Mouse (Mus musculus): Measurements from ENCODE around the gene Bpifb9b.
"Not testable (repeated sequence)": the region's sequence is repeated elsewhere in the genome, so short reads cannot be mapped to it uniquely, and the experiment has no call there.

Gene Bpifb9b

GRCm38 (mm10) chr2:154306927-154307326, at the start of gene Bpifb9b:
TSS of gene Bpifb9b (plus strand) at chr2:154307227.
- DNase-seq, result not testable (repeated sequence)

GRCm38 (mm10) chr2:154257554-154257953, 49.5 kb upstream of the Bpifb9b start, which contains the start of gene Bpifb9a:
TSS of gene Bpifb9a (plus strand) at chr2:154257854.
- DNase-seq, result not testable (repeated sequence)

DNA sequence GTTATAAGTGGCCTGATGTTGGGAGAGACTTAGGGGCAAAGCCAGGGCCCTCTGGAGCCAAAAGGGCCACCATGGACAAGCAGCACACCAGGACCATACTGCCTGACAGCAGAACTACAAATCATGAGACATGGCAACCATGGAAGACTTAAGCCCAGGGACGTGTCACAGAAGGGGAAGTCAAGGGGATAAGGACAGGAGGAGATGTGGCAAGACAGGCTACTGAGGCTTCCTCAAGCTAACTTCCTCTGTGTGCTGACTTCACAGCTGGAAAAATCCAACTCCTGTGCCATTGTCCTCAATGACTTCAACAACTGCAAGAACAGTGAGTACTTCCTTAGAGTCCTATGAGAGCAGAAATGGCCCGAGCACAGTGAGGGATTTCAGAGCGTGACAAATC, 42.6 kb upstream of the Bpifb9b start:
- not testable (repeated sequence) for DNase-seq

GRCm38 (mm10) chr2:154291866-154292265, 15.2 kb upstream of the Bpifb9b start:
- DNase-seq, result not testable (repeated sequence)

- no peak for DNase-seq
These were observed 14.2 kb upstream of the Bpifb9b start for GRCm38 (mm10) chr2:154292833-154293232.

DNA sequence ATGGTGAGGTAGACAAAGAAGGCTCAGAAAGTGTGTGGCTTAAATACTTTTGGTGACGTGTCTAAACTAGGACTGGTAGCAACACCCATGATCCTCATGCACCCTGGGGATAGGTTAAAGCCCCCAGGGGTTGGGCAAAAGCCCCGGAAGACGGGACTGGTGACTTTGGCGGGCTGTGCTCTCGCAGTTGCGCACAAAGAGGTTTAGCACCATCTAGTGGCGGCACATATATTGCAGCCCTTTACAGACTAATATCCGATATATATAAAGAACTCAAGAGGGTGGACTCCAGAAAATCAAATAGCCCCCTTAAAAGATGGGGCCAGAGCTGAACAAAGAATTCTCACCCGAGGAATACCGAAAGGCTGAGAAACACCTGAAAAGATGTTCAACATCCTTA, 12.3 kb upstream of the Bpifb9b start:
- peak; percentile 7 for DNase-seq

DNA sequence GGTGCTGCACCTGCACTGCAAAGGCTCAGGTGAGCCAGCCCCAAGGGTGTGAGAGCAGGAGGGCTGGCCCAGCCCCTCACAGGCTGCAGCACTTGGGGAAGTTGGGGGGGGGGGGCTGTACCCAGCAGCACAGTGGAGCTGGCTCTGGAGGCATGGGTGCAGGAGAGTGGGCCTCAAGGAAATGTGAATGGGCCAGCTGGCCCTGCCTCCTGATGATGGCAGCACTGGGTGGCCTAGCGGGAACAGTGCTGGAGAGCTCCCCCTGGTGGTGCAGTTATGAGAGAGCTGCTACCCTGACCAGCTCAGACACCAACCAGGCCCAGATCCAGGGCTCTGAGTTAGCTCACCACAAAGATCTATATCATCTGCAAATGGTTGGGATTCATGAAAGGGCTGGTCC, 6.5 kb upstream of the Bpifb9b start:
- peak; percentile 39 for DNase-seq

DNA sequence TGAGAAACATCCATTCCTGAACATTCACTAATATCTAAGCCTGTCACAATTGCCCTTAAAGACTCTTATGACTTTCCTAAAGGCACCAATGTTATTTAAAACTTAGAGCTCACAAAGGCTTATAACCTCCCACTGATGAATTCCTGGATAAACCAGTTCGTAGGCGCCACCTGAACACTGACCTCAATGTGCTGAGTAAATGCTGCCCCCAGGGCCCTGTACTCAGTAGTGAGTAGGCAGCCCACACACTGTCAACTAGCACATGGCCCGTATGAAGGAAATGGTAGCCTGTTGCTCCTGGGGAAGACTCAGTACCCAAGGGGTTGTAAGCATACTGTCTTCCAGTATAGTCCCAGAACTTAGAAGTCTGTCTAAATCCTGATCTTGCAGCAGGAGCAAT, 5.3 kb upstream of the Bpifb9b start:
- no peak for DNase-seq

DNA sequence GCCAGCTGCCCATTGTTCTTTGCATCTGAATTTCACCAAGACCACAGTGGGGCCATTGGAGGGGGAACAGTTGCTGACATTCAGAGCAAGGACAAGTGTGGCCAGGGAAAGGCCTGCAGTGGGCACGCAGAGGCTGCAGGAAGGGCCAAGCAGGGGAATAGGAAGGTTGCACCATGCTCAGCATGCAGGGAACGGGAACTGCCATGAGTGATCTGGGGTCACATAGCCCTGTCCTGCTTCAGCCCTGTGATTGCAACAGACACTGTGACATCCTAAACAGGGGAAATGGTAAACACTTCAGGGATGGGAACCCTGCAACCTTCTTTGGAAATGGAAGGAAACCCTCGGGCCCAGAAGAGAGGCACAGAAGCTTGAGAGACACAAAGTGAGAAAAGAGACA, 2.4 kb upstream of the Bpifb9b start:
- not testable (repeated sequence) for DNase-seq

DNA sequence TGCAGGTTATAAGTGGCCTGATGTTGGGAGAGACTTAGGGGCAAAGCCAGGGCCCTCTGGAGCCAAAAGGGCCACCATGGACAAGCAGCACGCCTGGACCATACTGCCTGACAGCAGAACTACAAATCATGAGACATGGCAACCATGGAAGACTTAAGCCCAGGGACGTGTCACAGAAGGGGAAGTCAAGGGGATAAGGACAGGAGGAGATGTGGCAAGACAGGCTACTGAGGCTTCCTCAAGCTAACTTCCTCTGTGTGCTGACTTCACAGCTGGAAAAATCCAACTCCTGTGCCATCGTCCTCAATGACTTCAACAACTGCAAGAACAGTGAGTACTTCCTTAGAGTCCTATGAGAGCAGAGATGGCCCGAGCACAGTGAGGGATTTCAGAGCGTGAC, 6.7 kb downstream of the Bpifb9b start:
- DNase-seq, result not testable (repeated sequence)

DNA sequence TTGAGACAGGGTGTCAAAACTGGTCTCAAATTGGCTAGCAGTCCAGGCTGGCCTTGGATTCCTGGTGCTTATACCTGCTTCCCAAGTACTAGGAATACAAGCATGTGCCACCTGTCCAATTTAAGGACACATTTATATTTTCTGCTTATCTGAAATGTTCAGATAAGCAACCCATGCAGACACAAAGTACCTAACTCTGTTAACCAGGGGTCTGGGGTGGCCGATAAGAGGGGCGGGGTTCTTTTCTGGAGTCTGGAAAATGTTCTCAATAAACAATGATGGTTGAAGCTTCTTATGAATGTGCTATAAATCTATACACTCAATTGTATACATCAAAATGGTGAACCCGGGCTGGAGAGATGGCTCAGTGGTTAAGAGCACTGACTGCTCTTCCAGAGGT, 19.8 kb downstream of the Bpifb9b start:
- no peak for DNase-seq

DNA sequence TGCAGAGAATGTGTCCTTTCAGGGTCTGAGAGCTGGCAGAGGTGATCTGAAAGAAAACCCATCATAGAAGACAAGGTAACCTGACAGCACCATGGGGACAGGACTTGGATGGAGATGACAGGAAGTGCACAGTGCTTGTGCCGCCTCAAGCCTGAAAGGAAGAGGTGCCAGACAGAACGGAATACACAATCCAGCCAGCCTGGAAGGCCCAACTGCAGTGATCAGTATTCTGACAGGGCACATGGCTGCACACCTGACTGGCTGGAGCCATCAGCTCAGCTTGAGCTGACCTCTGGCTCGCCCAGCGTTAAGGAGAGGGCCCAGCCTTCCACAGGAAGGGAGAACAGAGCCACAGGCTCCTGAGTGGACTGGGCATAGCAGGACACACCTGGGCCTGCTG, 28.5 kb downstream of the Bpifb9b start:
- no peak for DNase-seq

GRCm38 (mm10) chr2:154338161-154338560, 31.1 kb downstream of the Bpifb9b start:
- DNase-seq, result no peak

- DNase-seq, result no peak
These were observed 32.3 kb downstream of the Bpifb9b start for GRCm38 (mm10) chr2:154339356-154339755.

- no peak for DNase-seq
These were observed 41.1 kb downstream of the Bpifb9b start for GRCm38 (mm10) chr2:154348152-154348551.

DNA sequence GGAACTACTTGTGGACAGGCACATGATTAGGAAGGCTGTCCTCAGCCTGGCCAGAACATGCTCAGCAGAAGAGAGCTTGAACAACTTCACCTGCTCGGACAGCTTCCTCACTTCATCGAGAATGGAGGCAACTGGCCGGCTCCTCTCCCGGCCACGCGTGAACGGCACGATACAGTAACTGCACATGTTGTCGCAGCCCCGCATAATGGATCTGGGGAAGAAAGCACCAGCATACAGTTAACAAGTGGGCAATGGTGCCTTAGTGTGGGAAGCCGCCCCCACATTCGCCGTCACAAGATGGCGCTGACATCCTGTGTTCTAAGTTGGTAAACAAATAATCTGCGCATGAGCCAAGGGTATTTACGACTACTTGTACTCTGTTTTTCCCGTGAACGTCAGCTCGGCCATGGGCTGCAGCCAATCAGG, 47.0 kb downstream of the Bpifb9b start:
- DNase-seq, result not testable (repeated sequence)

GRCm38 (mm10) chr2:154367510-154367909, 60.5 kb downstream of the Bpifb9b start:
- DNase-seq, result no peak

Data from right cerebral cortex, adult 18-20 months (tissue).